Mouse (Mus musculus) heart, adult 2 months (tissue): ENCODE measurements at regions not wholly inside any gene's neighbourhood (a gene's known extent, or its start where the extent isn't known, plus 50 kb on each side); places are given as distances from the start of the nearest gene placed in this dataset.

ENCODE experiments used
- CTCF ChIP-seq: fragments of 200-600 bp; IDR thresholded peaks from 2 replicates; pipeline ENCODE4 v1.8.1; 2022; ENCODE audit warnings: antibody characterized with exemption, mild to moderate bottlenecking, moderate library complexity
- POLR2A ChIP-seq: fragments of 200-500 bp; IDR thresholded peaks from 2 replicates; pipeline ENCODE4 v1.6.1; 2011; ENCODE audit warnings: mild to moderate bottlenecking, low read depth, low read length, control low read depth; ENCODE audit not compliant: insufficient read depth

DNA sequence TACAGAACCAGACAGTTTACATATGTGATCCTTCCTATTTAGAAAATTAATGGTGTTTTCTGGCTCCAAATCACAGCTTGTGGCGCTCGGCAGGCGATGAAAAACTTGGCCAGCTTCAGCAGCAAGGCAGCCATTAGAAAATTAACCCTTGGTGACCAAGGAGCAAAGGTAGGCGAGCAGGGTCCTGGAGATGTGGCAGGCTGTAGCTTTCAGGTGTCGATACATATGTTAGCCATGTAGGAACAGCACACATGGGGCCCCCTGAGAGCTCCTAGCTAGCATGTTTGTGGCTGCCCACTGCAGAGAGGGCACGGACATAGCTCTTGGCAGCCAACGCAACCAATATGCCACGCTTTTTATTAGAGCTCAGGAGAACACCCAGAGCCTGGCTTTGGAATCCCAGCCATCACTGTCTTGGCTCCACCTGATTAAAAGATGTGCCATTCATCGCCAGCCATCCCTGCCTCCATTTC, 902.4 kb downstream of the Bcl11a start:
- TF ChIP-seq CTCF (no peak), POLR2A (no peak)
